Mouse (Mus musculus) lung, postnatal 0 days (tissue): ENCODE measurements around the gene H2-DMb2.

Source experiments
- CTCF ChIP-seq: IDR thresholded peaks from 2 replicates; pipeline ENCODE4 v1.5.1; 2016; ENCODE audit warnings: antibody characterized with exemption, mild to moderate bottlenecking
- EP300 ChIP-seq: IDR thresholded peaks from 2 replicates; pipeline ENCODE4 v1.6.1; 2016; ENCODE audit warnings: antibody characterized with exemption, mild to moderate bottlenecking, control low read depth

DNA sequence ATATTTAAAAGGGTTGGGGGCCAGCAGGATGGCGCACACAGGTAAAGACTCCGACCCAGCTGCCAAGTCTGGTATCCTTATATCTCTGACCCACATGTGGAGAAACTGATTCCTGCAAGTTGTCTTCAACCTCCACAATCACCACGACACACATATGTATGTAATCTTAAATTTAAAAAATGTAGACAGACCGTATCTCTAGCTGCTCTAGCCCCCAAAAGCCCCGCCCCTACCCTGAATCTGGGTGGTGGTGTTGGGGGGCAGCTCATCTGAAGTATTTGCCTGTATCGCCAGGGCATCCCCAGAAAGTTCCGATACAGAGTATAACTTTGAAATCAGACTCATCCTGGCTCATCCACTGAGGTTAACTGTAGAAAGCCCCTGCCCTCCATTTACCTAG, 36.6 kb upstream of the H2-DMb2 start:
- TF ChIP-seq CTCF (no peak), EP300 (no peak)
